Mouse (Mus musculus) spleen, postnatal 4 days (tissue): ENCODE measurements around the gene Mrgpra2b.
"Not testable (repeated sequence)": the region's sequence is repeated elsewhere in the genome, so short reads cannot be mapped to it uniquely, and the experiment has no call there.

Experiments
- DNase-seq, 2 experiments: peaks; one replicate each; pipeline ENCODE4 v3.0.0; 2022; ENCODE audit warnings: low spot score in 2 of 2

Mrgpra2b gene

DNA sequence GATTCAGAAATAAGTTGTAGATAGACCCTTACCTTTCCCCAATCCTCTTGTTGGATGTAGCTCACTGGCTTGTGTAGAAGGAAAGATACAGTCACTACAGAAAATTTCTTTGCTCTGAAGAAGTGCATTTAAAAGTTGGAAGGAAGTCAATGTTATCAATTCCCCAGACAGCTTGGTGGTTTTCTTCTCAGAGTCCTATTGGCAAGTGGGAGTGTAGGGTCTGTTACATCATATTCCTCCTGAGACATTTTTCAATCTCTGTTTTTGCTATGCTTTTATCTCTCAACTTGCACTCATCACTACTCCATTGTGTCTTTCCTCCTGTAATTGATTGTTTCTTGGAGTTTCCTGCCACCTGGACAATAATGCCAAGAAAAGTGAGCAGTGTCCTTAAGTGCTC lies at the start of gene Mrgpra2b:
Gene Mrgpra2b, minus strand, starts transcription at position 101 of the 400 bp plus-strand sequence.
- DNase-seq: no peak

GRCm38 (mm10) chr7:47516379-47516778 lies 12.3 kb downstream of the Mrgpra2b start:
- DNase-seq: no peak

- no peak for DNase-seq
Measured at GRCm38 (mm10) chr7:47515050-47515449, 13.6 kb downstream of the Mrgpra2b start.

DNA sequence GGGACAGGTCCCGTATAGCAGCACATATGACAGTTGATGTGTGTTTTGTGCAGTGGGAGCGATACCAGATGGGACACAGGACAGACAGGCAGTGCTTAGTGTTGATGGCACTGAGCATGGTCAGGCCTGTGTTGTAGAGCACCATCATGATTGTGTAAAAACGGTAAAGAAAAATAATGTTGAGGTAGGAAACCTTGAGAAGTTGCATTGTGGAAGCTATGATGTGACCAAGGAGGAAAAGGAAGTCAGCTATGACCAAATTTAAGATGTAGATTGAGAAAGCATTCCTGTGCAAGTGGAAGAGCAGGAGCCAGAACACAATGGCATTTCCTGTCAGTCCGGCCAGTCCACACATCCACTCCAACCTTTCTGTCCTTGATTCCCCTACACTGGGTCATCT lies 25.7 kb downstream of the Mrgpra2b start:
- DNase-seq: no peak

DNA sequence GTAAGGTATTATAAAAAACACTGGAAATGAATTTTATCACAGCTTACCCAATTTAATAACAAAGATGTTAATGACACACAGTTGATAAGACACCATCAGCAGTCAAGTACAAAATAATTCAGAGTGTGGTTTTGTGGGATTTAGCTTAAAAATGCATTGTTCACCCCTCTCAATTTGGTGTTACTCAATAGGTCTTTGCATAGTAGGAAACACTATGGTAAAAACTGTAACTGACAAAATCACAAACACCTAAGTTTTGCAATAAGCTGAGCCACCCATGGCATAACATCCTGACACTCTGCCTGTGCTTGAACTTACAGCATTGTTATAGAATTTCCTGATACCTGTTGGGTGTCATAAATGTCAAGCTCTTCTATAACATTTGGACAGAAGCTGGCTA lies 37.4 kb downstream of the Mrgpra2b start:
- DNase-seq: not testable (repeated sequence)

- not testable (repeated sequence) for DNase-seq
Measured at GRCm38 (mm10) chr7:47489438-47489837, 39.2 kb downstream of the Mrgpra2b start.

GRCm38 (mm10) chr7:47483181-47483580 lies 45.5 kb downstream of the Mrgpra2b start:
- DNase-seq: not testable (repeated sequence)

- not testable (repeated sequence) for DNase-seq
Measured at GRCm38 (mm10) chr7:47473904-47474303, 54.8 kb downstream of the Mrgpra2b start.

- DNase-seq: not testable (repeated sequence)
Measured at GRCm38 (mm10) chr7:47465278-47465981, 63.2 kb downstream of the Mrgpra2b start.

GRCm38 (mm10) chr7:47452015-47452414 lies 76.6 kb downstream of the Mrgpra2b start, which contains the start of gene Mrgpra2a:
Mrgpra2a (minus strand) TSS chr7:47452139.
- not testable (repeated sequence) for DNase-seq

DNA sequence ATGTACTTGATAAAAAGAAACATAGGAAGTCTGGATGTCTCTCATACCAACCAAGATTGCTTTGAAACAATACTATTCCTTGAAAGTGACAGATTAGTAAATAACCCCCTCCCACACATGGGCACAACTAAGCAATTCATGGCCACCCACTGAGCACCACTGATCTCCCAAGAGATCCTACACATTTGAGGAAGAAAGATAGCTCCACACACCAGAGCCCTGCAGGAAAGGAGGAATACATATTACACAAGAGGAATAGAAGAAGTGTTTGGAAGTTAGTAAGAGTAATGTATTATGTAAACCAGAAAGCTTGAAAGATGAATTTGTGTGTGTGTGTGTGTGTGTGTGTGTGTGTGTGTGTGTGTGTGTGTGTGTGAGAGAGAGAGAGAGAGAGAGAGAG lies 82.9 kb downstream of the Mrgpra2b start:
- DNase-seq: not testable (repeated sequence)

DNA sequence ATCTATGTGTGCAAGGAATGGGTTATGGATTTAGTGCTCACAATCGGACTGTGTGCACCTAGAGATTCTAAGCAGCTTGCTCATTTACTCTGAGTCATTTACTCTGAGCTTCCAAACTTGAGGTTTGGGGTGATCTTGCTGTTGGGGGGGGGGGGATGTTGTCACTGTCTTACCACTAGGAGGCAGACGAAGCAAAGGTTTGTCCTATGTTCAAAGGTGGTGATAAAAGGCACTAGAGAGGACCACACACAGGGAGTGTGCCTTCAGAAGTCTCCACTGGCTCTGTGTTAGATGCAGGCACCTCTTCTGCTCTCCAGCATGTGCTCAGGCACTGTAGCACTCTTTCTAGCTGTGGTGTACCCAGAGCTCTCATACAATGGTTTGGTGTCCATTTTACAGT lies 92.2 kb downstream of the Mrgpra2b start:
- DNase-seq: not testable (repeated sequence)

- DNase-seq: not testable (repeated sequence)
Measured at GRCm38 (mm10) chr7:47427815-47428508, 100.7 kb downstream of the Mrgpra2b start.
